ENCODE assay signal across 16 mouse cellular contexts in the genomic region with DNA sequence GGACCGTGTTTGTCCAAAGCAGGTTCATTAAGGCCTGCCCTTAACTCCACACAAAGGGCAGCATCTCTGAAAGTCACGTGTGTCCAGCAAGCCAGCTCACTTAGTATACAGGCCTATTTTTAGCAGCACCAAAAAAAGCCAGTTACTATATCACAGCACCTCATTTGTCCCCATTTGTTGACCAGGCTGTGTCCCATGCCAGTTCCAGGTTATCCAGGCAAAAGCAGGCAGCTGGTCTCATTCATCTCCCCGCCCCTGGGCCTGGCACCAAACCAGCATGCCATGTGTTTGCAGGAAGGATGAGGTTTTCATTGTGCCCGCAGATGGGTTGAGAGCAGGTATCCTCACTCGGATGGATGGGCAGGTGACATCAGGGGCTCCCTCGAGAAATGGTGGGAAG. TPM values are rescaled to one million over a fixed set of nuclear protein-coding genes. Genes with fewer than 3 reads are reported as not detected.
DNase-seq lines count a peak whose midpoint lies in the region; ATAC-seq lines count a peak whose summit lies in the region.
"Had no signal": no experiment of that assay in that cellular context is flagged by ENCODE, and none has a peak within 500 bp of the region (broad histone marks: within the 10 kb centered on the region; RNA-seq: fewer than 3 reads in every experiment).

No protein-coding gene starts in this region.

- no peak overlapping the region for H3K9ac ChIP-seq in hindbrain, embryonic 13.5 days
- H3K9ac ChIP-seq in hindbrain, embryonic 14.5 days, result no peak overlapping the region
- H3K9ac ChIP-seq in heart, embryonic 14.5 days (ENCODE audit: low read length), result peak overlapping the region; percentile 31; the same call in 1 of the 2 replicates

- no peaks in the 10 kb centered on the region for H3K36me3 ChIP-seq in hindbrain, embryonic 13.5 days
- H3K36me3 ChIP-seq in hindbrain, embryonic 14.5 days (replicated peaks; ENCODE audit: control insufficient read depth, insufficient read depth), result no peaks in the 10 kb centered on the region
- no peaks in the 10 kb centered on the region for H3K36me3 ChIP-seq in heart, embryonic 14.5 days (ENCODE audit: control insufficient read depth, insufficient read depth, low read length)
- H3K36me3 ChIP-seq in embryonic facial prominence, embryonic 10.5 days (replicated peaks), result no peaks in the 10 kb centered on the region

- H3K27ac ChIP-seq in hindbrain, embryonic 13.5 days, result peak overlapping the region; percentile 69; the same call in 1 of the 2 replicates
- H3K27ac ChIP-seq in hindbrain, embryonic 14.5 days, result no peak overlapping the region
- peak overlapping the region; percentile 85 to 92 for H3K27ac ChIP-seq in heart, embryonic 14.5 days (replicated peaks in 1 of 2; ENCODE audit: control insufficient read depth in 1 of 2, insufficient read depth in 1 of 2, low read depth in 2 of 2, low read length in 2 of 2)
- no peak overlapping the region for H3K27ac ChIP-seq in embryonic facial prominence, embryonic 10.5 days (replicated peaks)

- H3K4me1 ChIP-seq in hindbrain, embryonic 13.5 days (replicated peaks), result peaks cover 49% of the 10 kb centered on the region
- H3K4me1 ChIP-seq in hindbrain, embryonic 14.5 days (replicated peaks; ENCODE audit: control insufficient read depth, insufficient read depth, low read length), result peaks cover 30% of the 10 kb centered on the region
- peaks cover 54 to 85% of the 10 kb centered on the region in 2 experiments for H3K4me1 ChIP-seq in heart, embryonic 14.5 days (ENCODE audit: control insufficient read depth in 2 of 2, insufficient read depth in 2 of 2, low read length in 2 of 2)
- peaks cover 49% of the 10 kb centered on the region for H3K4me1 ChIP-seq in embryonic facial prominence, embryonic 10.5 days

- no peak overlapping the region for H3K4me3 ChIP-seq in hindbrain, embryonic 13.5 days
- no peak overlapping the region for H3K4me3 ChIP-seq in hindbrain, embryonic 14.5 days (replicated peaks; ENCODE audit: low read length)
- H3K4me3 ChIP-seq in heart, embryonic 14.5 days (ENCODE audit: control insufficient read depth in 1 of 2, insufficient read depth in 1 of 2, low read depth in 1 of 2, low read length in 2 of 2), result no peak overlapping the region
- H3K4me3 ChIP-seq in embryonic facial prominence, embryonic 10.5 days, result no peak overlapping the region
- H3K4me3 ChIP-seq: erythroblast, embryonic 14.5 days had no signal

- 66% methylated on average over 6 of the region's 6 CpGs for WGBS in hindbrain, embryonic 13.5 days
- 59% methylated on average over 6 of the region's 6 CpGs for WGBS in hindbrain, embryonic 14.5 days
- WGBS in heart, embryonic 14.5 days, result 37% methylated on average over 6 of the region's 6 CpGs
- 84% methylated on average over 6 of the region's 6 CpGs for WGBS in embryonic facial prominence, embryonic 10.5 days

- DNase-seq in hindbrain, embryonic 14.5 days (ENCODE audit: low spot score), result no peak
- peak; percentile 96 for DNase-seq in brain, adult 2 months (ENCODE audit: low read depth, low spot score)
- DNase-seq in cerebellum, adult 9-10 months, result peak; percentile 94
- no peak for DNase-seq in layer of hippocampus, postnatal 25 days (ENCODE audit: extremely low spot score in 1 of 2, low spot score in 1 of 2)
- no peak for DNase-seq in embryonic facial prominence, embryonic 10.5 days (ENCODE audit: low spot score)
- no peak for DNase-seq in urinary bladder, postnatal 4 days (ENCODE audit: low spot score in 2 of 2)
- DNase-seq: adrenal gland, adult 8-10 months; layer of hippocampus, adult 9-11 months; liver; spleen, adult 18-20 months; thymus, adult 18-20 months had no signal

- no peak for ATAC-seq in hindbrain, embryonic 13.5 days (ENCODE audit: low FRiP score)
- no peak for ATAC-seq in hindbrain, embryonic 14.5 days (ENCODE audit: low FRiP score)
- peak; percentile 63 for ATAC-seq in heart, embryonic 14.5 days (ENCODE audit: insufficient number of reproducible peaks, insufficient read depth, low FRiP score, low read depth)
- ATAC-seq: intestine, postnatal 0 days; Patski had no signal

- peaks cover 23% of the 10 kb centered on the region for H3K27me3 ChIP-seq in hindbrain, embryonic 13.5 days
- H3K27me3 ChIP-seq in hindbrain, embryonic 14.5 days (ENCODE audit: control insufficient read depth, insufficient read depth, low read length), result peaks cover 11% of the 10 kb centered on the region
- H3K27me3 ChIP-seq in heart, embryonic 14.5 days (ENCODE audit: control insufficient read depth, insufficient read depth, low read length), result peaks cover 2% of the 10 kb centered on the region
- H3K27me3 ChIP-seq in embryonic facial prominence, embryonic 10.5 days (replicated peaks; ENCODE audit: low read depth, poor library complexity, severe bottlenecking), result peaks cover 33% of the 10 kb centered on the region
- H3K27me3 ChIP-seq: Patski had no signal

- no peaks in the 10 kb centered on the region for H3K9me3 ChIP-seq in hindbrain, embryonic 13.5 days
- H3K9me3 ChIP-seq in hindbrain, embryonic 14.5 days (ENCODE audit: control insufficient read depth, low read length), result no peaks in the 10 kb centered on the region
- no peaks in the 10 kb centered on the region for H3K9me3 ChIP-seq in heart, embryonic 14.5 days (ENCODE audit: control insufficient read depth, low read length)
- H3K9me3 ChIP-seq in embryonic facial prominence, embryonic 10.5 days, result no peaks in the 10 kb centered on the region

- H3K4me2 ChIP-seq in hindbrain, embryonic 13.5 days, result no peak overlapping the region
- no peak overlapping the region for H3K4me2 ChIP-seq in hindbrain, embryonic 14.5 days (replicated peaks)
- H3K4me2 ChIP-seq in heart, embryonic 14.5 days (ENCODE audit: low read length), result peak overlapping the region; percentile 31

RNA-seq across cellular contexts. Expression of a gene that starts 16.6 kb away (rescaled TPM):
- 1.7 and 1.8 TPM in 2 replicates for polyA plus RNA-seq in hindbrain, embryonic 13.5 days (2015; fragmentation: Nextera tagmentation; extraction: Ambion mirVana)
- polyA plus RNA-seq in hindbrain, embryonic 14.5 days (2014; fragmentation: Nextera tagmentation; extraction: Ambion mirVana), result 3.4 and 3.7 TPM in 2 replicates
- polyA plus RNA-seq in heart, embryonic 14.5 days (2014; fragmentation: Nextera tagmentation; extraction: Ambion mirVana), result 13.0 and 13.2 TPM in 2 replicates
- total RNA-seq in layer of hippocampus, postnatal 25 days (2021), result 10 to 100 TPM; 16.1 to 21.6 TPM
- 0.45 and 0.66 TPM in 2 replicates for polyA plus RNA-seq in embryonic facial prominence, embryonic 10.5 days (2016; fragmentation: Nextera tagmentation; extraction: Ambion mirVana)
- polyA plus RNA-seq: erythroblast, embryonic 14.5 days had no signal

Comparison
In these comparisons a context has a peak if more than half of its experiments do, and no peak if none do; other contexts are left out.
1. H3K27ac ChIP-seq: peak in hindbrain, embryonic 13.5 days (single experiment) and heart, embryonic 14.5 days (2 of 2); none in hindbrain, embryonic 14.5 days (single experiment) and embryonic facial prominence, embryonic 10.5 days (single experiment).
2. DNase-seq: peak in brain, adult 2 months (single experiment) and cerebellum, adult 9-10 months (single experiment); none in hindbrain, embryonic 14.5 days (single experiment), layer of hippocampus, postnatal 25 days (0 of 2), embryonic facial prominence, embryonic 10.5 days (single experiment) and urinary bladder, postnatal 4 days (0 of 2).